Mouse (Mus musculus): Measurements from ENCODE around the gene Snap91. TPM values are rescaled to one million over a fixed set of nuclear protein-coding genes. Genes with fewer than 3 reads are reported as not detected.

Gene Snap91
- total RNA-seq, 2 experiments from 2014 or later = 475 to 527 TPM

Other genes starting within 250 kb of the Snap91 start
- 10 to 100 TPM; 95.4 to 98.5 TPM for gene Me1, start 184.7 kb downstream of the Snap91 start, total RNA-seq (2021)
- gene Prss35, start 137.0 kb downstream of the Snap91 start, total RNA-seq (2021) = 10 to 100 TPM; 23.3 to 24.7 TPM
- gene Ripply2, start 134.9 kb upstream of the Snap91 start, total RNA-seq (2021) = 1 to 10 TPM; 7.0 to 9.1 TPM
- 10 to 100 TPM; 26.0 to 31.9 TPM for gene Cyb5r4, start 141.4 kb upstream of the Snap91 start, total RNA-seq (2021)

All from layer of hippocampus, postnatal 10 days (tissue).